23 mouse cellular contexts compared by ENCODE assay signal in genomic region chr3:66653961-66654360, GRCm38 (mm10).
"Had no signal": no experiment of that assay in that cellular context is flagged by ENCODE, and none has a peak within 500 bp of the region (broad histone marks: within the 10 kb centered on the region; RNA-seq: fewer than 3 reads in every experiment).

No protein-coding gene starts in this region.

- ATAC-seq: hindbrain, postnatal 0 days; intestine, embryonic 16.5 days had no signal

- DNase-seq: gastrocnemius, adult 2 months; gastrocnemius, postnatal 10 days; gastrocnemius, postnatal 25 days; heart, adult 11 months; heart, adult 2 months; heart, postnatal 14 days; heart, postnatal 36 days; kidney, adult 11 months; kidney, adult 2 months; kidney, adult 9 months; kidney, postnatal 14 days; kidney, postnatal 36 days; layer of hippocampus, adult 9-11 months; liver; liver, embryonic 13.5 days had no signal

- H3K27me3 ChIP-seq: heart, embryonic 13.5 days; heart, embryonic 15.5 days; hindbrain, embryonic 15.5 days; kidney, embryonic 15.5 days; limb, embryonic 12.5 days; liver, embryonic 13.5 days; liver, embryonic 15.5 days had no signal
